Mouse (Mus musculus) fat pad, adult 2 months (tissue): ENCODE results near the gene Sms.

ENCODE experiments used
- DNase-seq: peaks from one replicate; pipeline ENCODE4 v3.0.0-alpha.2; 2011; ENCODE audit warnings: low read depth, low spot score; ENCODE audit errors: extremely low read depth

Gene Sms

DNA sequence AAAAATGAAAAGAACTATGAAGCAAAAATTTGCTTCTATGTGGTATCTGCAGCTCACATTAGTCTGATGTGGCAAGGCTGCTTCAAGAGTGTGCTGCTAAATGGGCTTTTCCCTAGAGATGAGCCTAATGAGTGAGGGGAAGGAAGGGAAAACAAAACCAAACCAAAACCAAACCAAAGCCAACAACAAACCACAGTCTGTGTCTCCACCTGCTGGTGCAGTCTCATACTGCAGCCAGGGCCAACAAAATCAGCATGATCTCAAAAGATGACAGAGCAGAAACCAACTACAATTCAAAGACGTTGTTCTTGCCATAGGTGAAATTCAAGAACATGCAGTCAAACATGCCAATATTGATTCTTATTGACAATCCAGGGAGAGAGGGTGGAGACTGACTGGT is 37.7 kb downstream of the Sms start:
- no peak for DNase-seq

DNA sequence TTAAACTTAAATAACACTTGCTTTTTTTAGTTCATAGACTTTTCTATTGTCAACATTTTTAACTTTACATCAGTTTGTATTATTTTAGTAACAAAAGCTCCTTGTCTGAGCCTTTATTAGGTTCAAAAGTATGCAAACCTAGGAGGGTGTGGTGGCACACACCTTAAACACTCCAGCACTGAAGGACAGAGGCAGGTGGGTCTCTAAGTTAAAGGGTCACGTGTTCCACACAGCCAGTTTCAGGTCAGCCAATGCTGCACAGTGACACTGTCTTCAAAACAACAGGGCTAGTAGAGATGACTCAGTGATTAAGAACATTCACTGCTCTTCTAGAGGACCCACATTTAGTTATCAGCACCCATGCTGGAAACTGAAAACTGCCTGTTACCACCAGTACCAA is 43.1 kb downstream of the Sms start:
- DNase-seq: no peak

- DNase-seq: no peak
These were observed 44.7 kb downstream of the Sms start for GRCm38 (mm10) chrX:157447431-157447830.

- no peak for DNase-seq
These were observed 57.3 kb downstream of the Sms start for GRCm38 (mm10) chrX:157434768-157435167.

DNA sequence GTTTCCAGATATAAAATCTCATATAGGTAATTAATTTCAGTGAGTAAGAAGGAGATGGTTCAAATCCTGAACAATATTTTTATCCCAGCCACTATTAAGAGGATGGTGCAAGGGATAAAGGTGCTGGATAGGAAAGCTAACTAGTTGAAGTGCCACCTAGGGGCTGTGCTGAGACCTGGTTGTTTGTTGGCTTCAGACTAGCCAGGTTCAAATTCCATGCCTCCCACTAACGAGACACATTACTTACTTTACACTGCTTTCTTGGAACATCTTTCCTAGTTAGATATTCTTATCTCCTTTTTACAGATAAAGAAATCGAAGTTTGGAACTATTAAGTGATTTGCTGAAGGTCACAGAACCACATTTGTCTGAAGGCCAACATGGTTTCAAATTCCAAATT is 72.6 kb downstream of the Sms start:
- DNase-seq: no peak

DNA sequence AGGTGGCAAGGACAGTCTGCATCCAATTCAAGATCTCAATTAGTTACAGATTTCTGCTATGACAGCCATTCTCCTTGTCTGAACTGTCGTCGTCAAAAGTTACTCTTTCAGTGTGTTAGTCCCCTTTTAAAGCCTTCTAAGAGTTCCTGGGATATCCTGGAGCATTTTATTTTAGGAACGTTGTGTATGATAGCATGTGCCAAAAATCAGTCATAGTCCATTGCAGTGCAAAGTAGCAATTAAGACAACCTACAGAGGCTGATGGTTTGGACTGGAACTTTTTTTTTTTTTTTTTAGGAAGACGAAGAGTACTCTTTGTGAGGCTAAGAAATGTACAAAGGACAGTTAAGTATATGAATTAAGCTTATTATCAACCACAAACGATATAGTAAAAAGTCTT is 76.9 kb downstream of the Sms start, which contains the start of gene Phex:
TSS of gene Phex (minus strand) at position 101 of the 400 bp plus-strand sequence.
- no peak for DNase-seq

- no peak for DNase-seq
These were observed 87.2 kb downstream of the Sms start for GRCm38 (mm10) chrX:157404919-157405318.
